Mouse (Mus musculus): Measurements from ENCODE around the gene Avp. TPM values are rescaled to one million over a fixed set of nuclear protein-coding genes. Genes with fewer than 3 reads are reported as not detected.
A peak's percentile ranks its signal among the peaks of the same experiment; 100 is the strongest.

Avp gene
- polyA plus RNA-seq, 1 experiment: not detected

DNA sequence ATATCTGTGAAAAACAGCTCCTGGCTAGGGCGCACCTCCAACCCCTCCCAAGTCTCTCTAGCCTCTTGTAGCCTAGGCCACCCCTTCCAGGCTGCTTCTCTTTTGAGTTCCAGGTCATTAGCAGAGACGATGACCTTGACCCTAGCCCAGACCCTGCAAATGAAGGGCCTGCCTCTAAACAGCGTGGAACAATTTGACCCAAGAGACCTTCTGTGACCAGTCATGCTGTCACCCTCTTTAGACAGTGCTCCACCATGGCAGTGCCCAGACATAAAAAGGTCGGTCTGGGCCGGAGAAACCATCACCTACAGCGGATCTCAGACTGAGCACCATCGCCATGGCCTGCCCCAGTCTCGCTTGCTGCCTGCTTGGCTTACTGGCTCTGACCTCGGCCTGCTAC, 6.5 kb downstream of the Avp start, which contains the start of gene Oxt:
Gene Oxt, plus strand, starts transcription at position 301 of the 400 bp plus-strand sequence.
- Histone ChIP-seq H3K4me3 (ENCODE audit: insufficient read depth, low read depth, low read length) (peak within 1 kb of the TSS; percentile 19; the same call in 1 of the 2 replicates), H3K27ac (ENCODE audit: insufficient read depth, low read depth, low read length) (no peak within 1 kb of the TSS), H3K27me3 (replicated peaks; ENCODE audit: control insufficient read depth, insufficient read depth, low read length) (peaks cover 3% of the 10 kb centered on the region), H3K36me3 (ENCODE audit: control insufficient read depth, insufficient read depth, low read length) (no peaks in the 10 kb centered on the region), H3K4me1 (ENCODE audit: control insufficient read depth, insufficient read depth, low read length) (no peaks in the 10 kb centered on the region)
- WGBS: 68% methylated on average over 9 of the region's 9 CpGs
- TF ChIP-seq CTCF (conservative IDR thresholded peaks at IDR 0.05; ENCODE audit: insufficient read depth, insufficient read length, low read depth, low read length): no peak
- TF ChIP-seq POLR2A (IDR thresholded peaks at IDR 0.05; ENCODE audit: low read depth, low read length): no peak
- no peak for DNase-seq

- Histone ChIP-seq H3K27me3 (replicated peaks; ENCODE audit: control insufficient read depth, insufficient read depth, low read length) (no peaks in the 10 kb centered on the region), H3K27ac (ENCODE audit: insufficient read depth, low read depth, low read length) (no peak overlapping the region), H3K4me1 (ENCODE audit: control insufficient read depth, insufficient read depth, low read length) (no peaks in the 10 kb centered on the region), H3K36me3 (ENCODE audit: control insufficient read depth, insufficient read depth, low read length) (no peaks in the 10 kb centered on the region), H3K4me3 (ENCODE audit: insufficient read depth, low read depth, low read length) (no peak overlapping the region)
- TF ChIP-seq POLR2A (IDR thresholded peaks at IDR 0.05; ENCODE audit: low read depth, low read length): no peak
- 0 out of 2 replicates have a peak, but pooled peaks have one; percentile 12 for TF ChIP-seq CTCF (conservative IDR thresholded peaks at IDR 0.05; ENCODE audit: insufficient read depth, insufficient read length, low read depth, low read length)
- DNase-seq: no peak
- 91% methylated on average over 5 of the region's 5 CpGs for WGBS
Measured at GRCm38 (mm10) chr2:130574960-130575359, 7.4 kb downstream of the Avp start.

- no peak for TF ChIP-seq POLR2A (IDR thresholded peaks at IDR 0.05; ENCODE audit: low read depth, low read length)
- TF ChIP-seq CTCF (conservative IDR thresholded peaks at IDR 0.05; ENCODE audit: insufficient read depth, insufficient read length, low read depth, low read length): no peak
- DNase-seq: no peak
Measured at GRCm38 (mm10) chr2:130569926-130570325, 12.4 kb downstream of the Avp start.

GRCm38 (mm10) chr2:130568921-130569320, 13.4 kb downstream of the Avp start:
- 43% methylated on average over 4 of the region's 4 CpGs for WGBS
- DNase-seq: peak; percentile 65
- TF ChIP-seq POLR2A (IDR thresholded peaks at IDR 0.05; ENCODE audit: low read depth, low read length): no peak
- no peak for TF ChIP-seq CTCF (conservative IDR thresholded peaks at IDR 0.05; ENCODE audit: insufficient read depth, insufficient read length, low read depth, low read length)
- no peaks in the 10 kb centered on the region for H3K36me3 ChIP-seq (ENCODE audit: control insufficient read depth, insufficient read depth, low read length)
- peaks cover 5% of the 10 kb centered on the region; the same call in 1 of the 2 replicates for H3K4me1 ChIP-seq (ENCODE audit: control insufficient read depth, insufficient read depth, low read length)
- no peaks in the 10 kb centered on the region for H3K27me3 ChIP-seq (replicated peaks; ENCODE audit: control insufficient read depth, insufficient read depth, low read length)
- H3K4me3 ChIP-seq (ENCODE audit: insufficient read depth, low read depth, low read length): no peak overlapping the region
- no peak overlapping the region for H3K27ac ChIP-seq (ENCODE audit: insufficient read depth, low read depth, low read length)

More at GRCm38 (mm10) chr2:130569926-130570325, 12.4 kb downstream of the Avp start:
- H3K27ac ChIP-seq (ENCODE audit: insufficient read depth, low read depth, low read length): no peak overlapping the region
- peaks cover 2% of the 10 kb centered on the region; the same call in 1 of the 2 replicates for H3K4me1 ChIP-seq (ENCODE audit: control insufficient read depth, insufficient read depth, low read length)
- H3K4me3 ChIP-seq (ENCODE audit: insufficient read depth, low read depth, low read length): no peak overlapping the region
- H3K27me3 ChIP-seq (replicated peaks; ENCODE audit: control insufficient read depth, insufficient read depth, low read length): no peaks in the 10 kb centered on the region
- no peaks in the 10 kb centered on the region for H3K36me3 ChIP-seq (ENCODE audit: control insufficient read depth, insufficient read depth, low read length)

DNA sequence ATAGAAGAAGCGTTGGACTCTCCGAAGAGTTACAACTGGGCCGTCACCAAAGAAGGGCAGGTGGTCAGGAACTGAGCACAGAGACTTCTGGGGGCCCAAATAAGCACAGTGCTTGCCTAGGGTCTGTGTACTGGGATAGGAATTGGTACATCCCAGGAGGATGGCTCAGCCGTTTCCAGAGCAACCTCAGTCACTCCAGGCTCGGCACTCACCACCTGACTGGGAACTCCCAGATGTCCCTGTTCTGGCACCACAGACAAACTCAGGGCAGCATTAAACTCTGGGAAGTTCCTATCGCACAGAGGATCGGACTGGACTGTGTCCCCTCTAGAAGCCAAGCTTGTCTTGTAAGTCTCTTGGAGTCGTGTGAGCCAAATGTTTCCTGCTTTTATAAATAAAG, 17.4 kb downstream of the Avp start:
- 79% methylated on average over 8 of the region's 8 CpGs for WGBS
- no peak for TF ChIP-seq POLR2A (IDR thresholded peaks at IDR 0.05; ENCODE audit: low read depth, low read length)
- no peak for TF ChIP-seq CTCF (conservative IDR thresholded peaks at IDR 0.05; ENCODE audit: insufficient read depth, insufficient read length, low read depth, low read length)
- H3K4me3 ChIP-seq (ENCODE audit: insufficient read depth, low read depth, low read length): no peak overlapping the region
- no peak overlapping the region for H3K27ac ChIP-seq (ENCODE audit: insufficient read depth, low read depth, low read length)
- H3K36me3 ChIP-seq (ENCODE audit: control insufficient read depth, insufficient read depth, low read length): no peaks in the 10 kb centered on the region
- DNase-seq: no peak
- H3K27me3 ChIP-seq (replicated peaks; ENCODE audit: control insufficient read depth, insufficient read depth, low read length): no peaks in the 10 kb centered on the region
- H3K4me1 ChIP-seq (ENCODE audit: control insufficient read depth, insufficient read depth, low read length): peaks cover 11% of the 10 kb centered on the region; the same call in 1 of the 2 replicates

- WGBS: under 1% methylated on average over 23 of the region's 23 CpGs
Measured at GRCm38 (mm10) chr2:130564063-130564462, 18.3 kb downstream of the Avp start.

DNA sequence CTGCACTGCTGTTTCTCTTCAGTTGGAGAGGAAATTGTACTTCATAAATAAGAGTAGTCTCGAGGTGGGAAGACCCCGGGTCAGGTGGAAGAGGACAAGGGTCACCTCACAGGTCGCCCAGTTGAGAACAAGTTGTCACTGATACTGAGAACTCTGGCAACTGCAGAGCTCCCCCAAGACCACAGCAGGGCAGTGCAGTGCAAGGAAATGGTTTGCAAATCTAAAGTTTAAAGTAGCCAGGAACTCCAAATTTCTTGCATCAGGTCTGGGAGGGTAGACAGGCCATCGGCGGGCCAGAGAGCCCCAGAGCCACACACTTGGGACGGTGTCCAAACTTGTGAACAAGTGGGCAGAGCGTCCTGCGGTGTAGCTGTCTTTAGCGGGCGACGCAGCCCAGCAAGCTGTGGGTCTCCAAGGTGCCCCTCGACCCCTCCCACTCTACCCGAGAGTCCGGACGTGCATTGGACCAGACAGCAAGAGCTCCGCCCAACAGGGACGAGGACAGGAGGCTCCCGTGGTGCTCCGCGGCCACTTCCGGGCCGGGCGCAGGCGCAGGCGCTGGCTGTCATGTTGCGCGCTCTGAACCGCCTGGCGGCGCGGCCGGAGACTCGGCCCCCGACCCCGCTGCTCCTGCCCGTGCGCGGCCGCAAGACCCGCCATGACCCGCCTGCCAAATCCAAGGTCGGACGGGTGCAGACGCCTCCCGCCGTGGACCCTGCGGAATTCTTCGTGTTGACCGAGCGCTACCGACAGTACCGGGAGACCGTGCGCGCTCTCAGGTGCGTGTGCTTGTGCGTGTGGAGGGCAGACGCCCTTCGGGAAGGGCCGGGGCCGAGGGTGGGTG, 18.9 kb downstream of the Avp start, which contains the start of gene Mrps26:
Gene Mrps26, plus strand, starts transcription at position 531 of the 844 bp plus-strand sequence.
- Histone ChIP-seq H3K27me3 (replicated peaks; ENCODE audit: control insufficient read depth, insufficient read depth, low read length) (no peaks in the 10 kb centered on the region), H3K36me3 (ENCODE audit: control insufficient read depth, insufficient read depth, low read length) (no peaks in the 10 kb centered on the region), H3K4me1 (ENCODE audit: control insufficient read depth, insufficient read depth, low read length) (peaks cover 8% of the 10 kb centered on the region; the same call in 1 of the 2 replicates), H3K27ac (ENCODE audit: insufficient read depth, low read depth, low read length) (peak within 1 kb of the TSS; percentile 77), H3K4me3 (ENCODE audit: insufficient read depth, low read depth, low read length) (peak within 1 kb of the TSS; percentile 86)
- under 1% methylated on average over 61 of the region's 61 CpGs for WGBS
- peak; percentile 97 for DNase-seq
- TF ChIP-seq CTCF (conservative IDR thresholded peaks at IDR 0.05; ENCODE audit: insufficient read depth, insufficient read length, low read depth, low read length) (peak; percentile 48), POLR2A (IDR thresholded peaks at IDR 0.05; ENCODE audit: low read depth, low read length) (peak; percentile 56)

More at GRCm38 (mm10) chr2:130564063-130564462, 18.3 kb downstream of the Avp start:
- Histone ChIP-seq H3K27me3 (replicated peaks; ENCODE audit: control insufficient read depth, insufficient read depth, low read length) (no peaks in the 10 kb centered on the region), H3K4me3 (ENCODE audit: insufficient read depth, low read depth, low read length) (peak overlapping the region; percentile 86), H3K27ac (ENCODE audit: insufficient read depth, low read depth, low read length) (peak overlapping the region; percentile 10; the same call in 1 of the 2 replicates), H3K4me1 (ENCODE audit: control insufficient read depth, insufficient read depth, low read length) (peaks cover 11% of the 10 kb centered on the region; the same call in 1 of the 2 replicates), H3K36me3 (ENCODE audit: control insufficient read depth, insufficient read depth, low read length) (no peaks in the 10 kb centered on the region)
- no peak for DNase-seq
- TF ChIP-seq CTCF (conservative IDR thresholded peaks at IDR 0.05; ENCODE audit: insufficient read depth, insufficient read length, low read depth, low read length) (no peak), POLR2A (IDR thresholded peaks at IDR 0.05; ENCODE audit: low read depth, low read length) (no peak)
